18 mouse cellular contexts compared by ENCODE assay signal in genomic region chr13:54596870-54597269, GRCm38 (mm10). TPM values are rescaled to one million over a fixed set of nuclear protein-coding genes. Genes with fewer than 3 reads are reported as not detected.
DNase-seq lines count a peak whose midpoint lies in the region; ATAC-seq and TF ChIP-seq lines count a peak whose summit lies in the region.
"Had no signal": no experiment of that assay in that cellular context is flagged by ENCODE, and none has a peak within 500 bp of the region (broad histone marks: within the 10 kb centered on the region; RNA-seq: fewer than 3 reads in every experiment).

No protein-coding gene starts in this region.

- H3K9ac ChIP-seq in heart, embryonic 11.5 days (ENCODE audit: low read depth, low read length): no peak overlapping the region
- no peak overlapping the region for H3K9ac ChIP-seq in hindbrain, embryonic 16.5 days (ENCODE audit: low read depth, low read length)
- no peak overlapping the region for H3K9ac ChIP-seq in hindbrain, embryonic 13.5 days
- no peak overlapping the region for H3K9ac ChIP-seq in lung, embryonic 14.5 days
- no peak overlapping the region for H3K9ac ChIP-seq in lung, postnatal 0 days (replicated peaks; ENCODE audit: low read depth)
- H3K9ac ChIP-seq: forebrain, embryonic 13.5 days; liver, embryonic 13.5 days; lung, embryonic 15.5 days; midbrain, embryonic 12.5 days; neural tube, embryonic 12.5 days had no signal

- peaks cover 28% of the 10 kb centered on the region for H3K4me1 ChIP-seq in heart, embryonic 11.5 days (ENCODE audit: control insufficient read depth, insufficient read depth, low read length)
- peaks cover 8% of the 10 kb centered on the region; the same call in 1 of the 2 replicates for H3K4me1 ChIP-seq in hindbrain, embryonic 16.5 days (ENCODE audit: control insufficient read depth, insufficient read depth, low read depth, low read length)
- peaks cover 9% of the 10 kb centered on the region for H3K4me1 ChIP-seq in hindbrain, embryonic 13.5 days (replicated peaks)
- H3K4me1 ChIP-seq in lung, embryonic 14.5 days (ENCODE audit: insufficient read depth): no peaks in the 10 kb centered on the region
- no peaks in the 10 kb centered on the region for H3K4me1 ChIP-seq in lung, postnatal 0 days (ENCODE audit: insufficient read depth, low read depth, low read length)
- H3K4me1 ChIP-seq: midbrain, embryonic 12.5 days; neural tube, embryonic 12.5 days had no signal

- no peak for ATAC-seq in heart, embryonic 11.5 days (replicated peaks; ENCODE audit: insufficient number of reproducible peaks, low FRiP score, low TSS enrichment)
- 0 out of 2 replicates have a peak, but pooled peaks have one; percentile 13 for ATAC-seq in hindbrain, embryonic 16.5 days
- no peak for ATAC-seq in hindbrain, embryonic 13.5 days (ENCODE audit: low FRiP score)
- no peak; the same call in 1 of the 2 replicates for ATAC-seq in lung, embryonic 14.5 days (ENCODE audit: insufficient read depth)
- no peak for ATAC-seq in lung, postnatal 0 days
- ATAC-seq: forebrain, embryonic 13.5 days; inflammation-experienced regulatory T-cells, adult 6 months had no signal

- DNase-seq in heart, postnatal 36 days: no peak
- no peak for DNase-seq in lung, embryonic 14.5 days
- no peak for DNase-seq in lung, postnatal 0 days (ENCODE audit: low spot score)
- peak; percentile 40 for DNase-seq in yolk sac, embryonic 10.5 days (ENCODE audit: low spot score)
- DNase-seq: cerebellum, adult 2 months; cerebellum, postnatal 36 days; layer of hippocampus, adult 9-11 months; liver, embryonic 13.5 days; right cerebral cortex, adult 18-20 months; thymus, postnatal 14 days had no signal

- H3K27me3 ChIP-seq in heart, embryonic 11.5 days (ENCODE audit: control insufficient read depth, insufficient read depth, low read length): no peaks in the 10 kb centered on the region
- no peaks in the 10 kb centered on the region for H3K27me3 ChIP-seq in hindbrain, embryonic 16.5 days (replicated peaks; ENCODE audit: control insufficient read depth, insufficient read depth, low read length)
- H3K27me3 ChIP-seq in hindbrain, embryonic 13.5 days: no peaks in the 10 kb centered on the region
- H3K27me3 ChIP-seq in lung, embryonic 14.5 days (ENCODE audit: insufficient read depth, low read length): no peaks in the 10 kb centered on the region
- H3K27me3 ChIP-seq in lung, postnatal 0 days (replicated peaks; ENCODE audit: insufficient read depth, low read length): no peaks in the 10 kb centered on the region
- H3K27me3 ChIP-seq: liver, embryonic 13.5 days; lung, embryonic 15.5 days; neural tube, embryonic 12.5 days had no signal

- no peak for TF ChIP-seq EP300 in lung, postnatal 0 days (IDR thresholded peaks at IDR 0.05)

- H3K36me3 ChIP-seq in heart, embryonic 11.5 days (ENCODE audit: control insufficient read depth, insufficient read depth, low read length): peaks cover 4% of the 10 kb centered on the region; the same call in 1 of the 2 replicates
- peaks cover 15% of the 10 kb centered on the region for H3K36me3 ChIP-seq in hindbrain, embryonic 16.5 days (ENCODE audit: control insufficient read depth, insufficient read depth, low read length)
- peaks cover 77% of the 10 kb centered on the region for H3K36me3 ChIP-seq in hindbrain, embryonic 13.5 days
- H3K36me3 ChIP-seq in lung, embryonic 14.5 days (ENCODE audit: insufficient read depth): peaks cover 27% of the 10 kb centered on the region
- 0 out of 2 replicates have a peak, but pooled peaks cover 6% of the 10 kb centered on the region for H3K36me3 ChIP-seq in lung, postnatal 0 days (ENCODE audit: insufficient read depth, low read length)

- TF ChIP-seq CTCF in lung, embryonic 14.5 days (IDR thresholded peaks at IDR 0.05; ENCODE audit: low read depth): no peak
- no peak for TF ChIP-seq CTCF in lung, postnatal 0 days (IDR thresholded peaks at IDR 0.05)

- H3K27ac ChIP-seq in heart, embryonic 11.5 days (ENCODE audit: low read depth, low read length): peak overlapping the region; percentile 13
- no peak overlapping the region for H3K27ac ChIP-seq in hindbrain, embryonic 16.5 days (ENCODE audit: low read depth, low read length)
- no peak overlapping the region for H3K27ac ChIP-seq in hindbrain, embryonic 13.5 days
- 0 out of 2 replicates have a peak overlapping the region, but pooled peaks have one; percentile 2 for H3K27ac ChIP-seq in lung, embryonic 14.5 days (ENCODE audit: low read depth)
- no peak overlapping the region for H3K27ac ChIP-seq in lung, postnatal 0 days (ENCODE audit: low read length)
- H3K27ac ChIP-seq: forebrain, embryonic 13.5 days; liver, embryonic 13.5 days; lung, embryonic 15.5 days; midbrain, embryonic 12.5 days; neural tube, embryonic 12.5 days had no signal

- WGBS in heart, embryonic 11.5 days (ENCODE audit: insufficient replicate concordance): 48% methylated on average over 5 of the region's 5 CpGs
- 60% methylated on average over 5 of the region's 5 CpGs for WGBS in hindbrain, embryonic 16.5 days
- WGBS in hindbrain, embryonic 13.5 days: 64% methylated on average over 5 of the region's 5 CpGs
- WGBS in lung, embryonic 14.5 days: 47% methylated on average over 5 of the region's 5 CpGs
- WGBS in lung, postnatal 0 days: 50% methylated on average over 5 of the region's 5 CpGs

- H3K9me3 ChIP-seq in heart, embryonic 11.5 days (replicated peaks; ENCODE audit: control insufficient read depth, low read length): no peaks in the 10 kb centered on the region
- H3K9me3 ChIP-seq in hindbrain, embryonic 16.5 days (ENCODE audit: control insufficient read depth, low read length): no peaks in the 10 kb centered on the region
- H3K9me3 ChIP-seq in hindbrain, embryonic 13.5 days: no peaks in the 10 kb centered on the region
- H3K9me3 ChIP-seq in lung, embryonic 14.5 days (ENCODE audit: low read depth, low read length): no peaks in the 10 kb centered on the region
- H3K9me3 ChIP-seq in lung, postnatal 0 days (ENCODE audit: low read length): no peaks in the 10 kb centered on the region
- H3K9me3 ChIP-seq: forebrain, embryonic 13.5 days; liver, embryonic 13.5 days; lung, embryonic 15.5 days; midbrain, embryonic 12.5 days; neural tube, embryonic 12.5 days had no signal

- no peak overlapping the region for H3K4me3 ChIP-seq in heart, embryonic 11.5 days (ENCODE audit: low read depth, low read length)
- no peak overlapping the region for H3K4me3 ChIP-seq in hindbrain, embryonic 16.5 days (ENCODE audit: low read length)
- H3K4me3 ChIP-seq in hindbrain, embryonic 13.5 days: no peak overlapping the region
- H3K4me3 ChIP-seq in lung, embryonic 14.5 days (ENCODE audit: low read depth, low read length): no peak overlapping the region
- no peak overlapping the region for H3K4me3 ChIP-seq in lung, postnatal 0 days (ENCODE audit: low read depth, low read length)
- H3K4me3 ChIP-seq: forebrain, embryonic 13.5 days; liver, embryonic 13.5 days; lung, embryonic 15.5 days; midbrain, embryonic 12.5 days; neural tube, embryonic 12.5 days had no signal

- H3K4me2 ChIP-seq in heart, embryonic 11.5 days: peak overlapping the region; percentile 7
- H3K4me2 ChIP-seq in hindbrain, embryonic 16.5 days (ENCODE audit: low read length): no peak overlapping the region
- no peak overlapping the region for H3K4me2 ChIP-seq in hindbrain, embryonic 13.5 days
- H3K4me2 ChIP-seq in lung, embryonic 14.5 days: no peak overlapping the region
- no peak overlapping the region for H3K4me2 ChIP-seq in lung, postnatal 0 days (replicated peaks; ENCODE audit: low read depth, low read length)
- H3K4me2 ChIP-seq: forebrain, embryonic 13.5 days; liver, embryonic 13.5 days; lung, embryonic 15.5 days; midbrain, embryonic 12.5 days; neural tube, embryonic 12.5 days had no signal

- intact Hi-C loops in heart, postnatal 36 days (cut with DNase I): no loop called here

RNA-seq across cellular contexts. Expression of gene Higd2a, which starts 6.9 kb away (rescaled TPM):
- polyA plus RNA-seq in heart, embryonic 11.5 days (2014; fragmentation: Nextera tagmentation; extraction: Ambion mirVana): 225 and 241 TPM in 2 replicates
- 100 to 1,000 TPM; 194 to 196 TPM for total RNA-seq in heart, postnatal 36 days (2021)
- polyA plus RNA-seq in hindbrain, embryonic 16.5 days (2015; fragmentation: Nextera tagmentation; extraction: Ambion mirVana): 253 and 288 TPM in 2 replicates
- 232 and 248 TPM in 2 replicates for polyA plus RNA-seq in hindbrain, embryonic 13.5 days (2015; fragmentation: Nextera tagmentation; extraction: Ambion mirVana)
- polyA plus RNA-seq in lung, embryonic 14.5 days (2014; fragmentation: Nextera tagmentation; extraction: Ambion mirVana): 167 and 171 TPM in 2 replicates
- polyA plus RNA-seq in lung, postnatal 0 days (2015; fragmentation: Nextera tagmentation; extraction: Ambion mirVana): 243 and 247 TPM in 2 replicates

RNA-seq across cellular contexts. Expression of gene Nop16, which starts 7.0 kb away (rescaled TPM):
- 61.8 and 65.6 TPM in 2 replicates for polyA plus RNA-seq in heart, embryonic 11.5 days (2014; fragmentation: Nextera tagmentation; extraction: Ambion mirVana)
- 10 to 100 TPM; 16.5 to 17.3 TPM for total RNA-seq in heart, postnatal 36 days (2021)
- 64.7 and 69.1 TPM in 2 replicates for polyA plus RNA-seq in hindbrain, embryonic 16.5 days (2015; fragmentation: Nextera tagmentation; extraction: Ambion mirVana)
- polyA plus RNA-seq in hindbrain, embryonic 13.5 days (2015; fragmentation: Nextera tagmentation; extraction: Ambion mirVana): 53.0 and 53.1 TPM in 2 replicates
- 70.2 and 84.2 TPM in 2 replicates for polyA plus RNA-seq in lung, embryonic 14.5 days (2014; fragmentation: Nextera tagmentation; extraction: Ambion mirVana)
- 29.4 and 31.0 TPM in 2 replicates for polyA plus RNA-seq in lung, postnatal 0 days (2015; fragmentation: Nextera tagmentation; extraction: Ambion mirVana)

RNA-seq across cellular contexts. Expression of gene Cltb, which starts 14.3 kb away (rescaled TPM):
- polyA plus RNA-seq in heart, embryonic 11.5 days (2014; fragmentation: Nextera tagmentation; extraction: Ambion mirVana): 38.6 and 39.5 TPM in 2 replicates
- 100 to 1,000 TPM in 1 of 2 experiments, 10 to 100 TPM in 1; 97.1 to 104 TPM for total RNA-seq in heart, postnatal 36 days (2021)
- 244 and 276 TPM in 2 replicates for polyA plus RNA-seq in hindbrain, embryonic 16.5 days (2015; fragmentation: Nextera tagmentation; extraction: Ambion mirVana)
- 132 and 135 TPM in 2 replicates for polyA plus RNA-seq in hindbrain, embryonic 13.5 days (2015; fragmentation: Nextera tagmentation; extraction: Ambion mirVana)
- 32.2 and 34.1 TPM in 2 replicates for polyA plus RNA-seq in lung, embryonic 14.5 days (2014; fragmentation: Nextera tagmentation; extraction: Ambion mirVana)
- polyA plus RNA-seq in lung, postnatal 0 days (2015; fragmentation: Nextera tagmentation; extraction: Ambion mirVana): 104 and 118 TPM in 2 replicates

RNA-seq across cellular contexts. Expression of gene Arl10, which starts 22.1 kb away (rescaled TPM):
- polyA plus RNA-seq in heart, embryonic 11.5 days (2014; fragmentation: Nextera tagmentation; extraction: Ambion mirVana): 17.6 and 18.4 TPM in 2 replicates
- 1 to 10 TPM; 6.8 to 7.3 TPM for total RNA-seq in heart, postnatal 36 days (2021)
- polyA plus RNA-seq in hindbrain, embryonic 16.5 days (2015; fragmentation: Nextera tagmentation; extraction: Ambion mirVana): 96.9 and 100 TPM in 2 replicates
- 76.2 and 77.7 TPM in 2 replicates for polyA plus RNA-seq in hindbrain, embryonic 13.5 days (2015; fragmentation: Nextera tagmentation; extraction: Ambion mirVana)
- 23.8 and 28.2 TPM in 2 replicates for polyA plus RNA-seq in lung, embryonic 14.5 days (2014; fragmentation: Nextera tagmentation; extraction: Ambion mirVana)
- polyA plus RNA-seq in lung, postnatal 0 days (2015; fragmentation: Nextera tagmentation; extraction: Ambion mirVana): 19.1 and 21.4 TPM in 2 replicates

RNA-seq across cellular contexts. Expression of gene Faf2, which starts 24.7 kb away (rescaled TPM):
- 61.1 and 73.8 TPM in 2 replicates for polyA plus RNA-seq in heart, embryonic 11.5 days (2014; fragmentation: Nextera tagmentation; extraction: Ambion mirVana)
- total RNA-seq in heart, postnatal 36 days (2021): 10 to 100 TPM; 21.3 to 23.0 TPM
- 61.9 and 64.7 TPM in 2 replicates for polyA plus RNA-seq in hindbrain, embryonic 16.5 days (2015; fragmentation: Nextera tagmentation; extraction: Ambion mirVana)
- polyA plus RNA-seq in hindbrain, embryonic 13.5 days (2015; fragmentation: Nextera tagmentation; extraction: Ambion mirVana): 68.9 and 71.5 TPM in 2 replicates
- 103 and 106 TPM in 2 replicates for polyA plus RNA-seq in lung, embryonic 14.5 days (2014; fragmentation: Nextera tagmentation; extraction: Ambion mirVana)
- polyA plus RNA-seq in lung, postnatal 0 days (2015; fragmentation: Nextera tagmentation; extraction: Ambion mirVana): 52.1 and 53.7 TPM in 2 replicates

Comparison
In these comparisons a context has a peak if more than half of its experiments do, and no peak if none do; other contexts are left out.
1. H3K27ac ChIP-seq: peak in heart, embryonic 11.5 days (single experiment) and lung, embryonic 14.5 days (single experiment); none in hindbrain, embryonic 16.5 days (single experiment), hindbrain, embryonic 13.5 days (single experiment) and lung, postnatal 0 days (single experiment).